Mouse (Mus musculus) urinary bladder, postnatal 14 days (tissue): Measurements from ENCODE around the gene Hes5.

Source experiments
- DNase-seq: peaks from one replicate; pipeline ENCODE4 v3.0.0; 2021; ENCODE audit warnings: low spot score

The Hes5 gene

GRCm38 (mm10) chr4:154942632-154943322 is 17.9 kb upstream of the Hes5 start:
- DNase-seq: no peak

- no peak for DNase-seq
Observed at GRCm38 (mm10) chr4:154943323-154944039, 17.2 kb upstream of the Hes5 start.

- DNase-seq: peak; percentile 80
Observed at GRCm38 (mm10) chr4:154944121-154944590, 16.6 kb upstream of the Hes5 start.

- peak; percentile 76 for DNase-seq
Observed at GRCm38 (mm10) chr4:154946319-154946718, 14.4 kb upstream of the Hes5 start.

- peak; percentile 53 for DNase-seq
Observed at GRCm38 (mm10) chr4:154948066-154948939, 12.4 kb upstream of the Hes5 start.

GRCm38 (mm10) chr4:154948940-154949588 is 11.7 kb upstream of the Hes5 start:
- DNase-seq: no peak

GRCm38 (mm10) chr4:154949589-154949982 is 11.1 kb upstream of the Hes5 start:
- DNase-seq: no peak

GRCm38 (mm10) chr4:154952461-154953241 is 8.1 kb upstream of the Hes5 start:
- no peak for DNase-seq

- DNase-seq: no peak
Observed at GRCm38 (mm10) chr4:154956604-154957003, 4.1 kb upstream of the Hes5 start.

GRCm38 (mm10) chr4:154957289-154957993 is 3.3 kb upstream of the Hes5 start:
- DNase-seq: no peak

GRCm38 (mm10) chr4:154958171-154958570 is 2.6 kb upstream of the Hes5 start:
- no peak for DNase-seq

- no peak for DNase-seq
Observed at GRCm38 (mm10) chr4:154958621-154959020, 2.1 kb upstream of the Hes5 start.

- DNase-seq: no peak
Observed at GRCm38 (mm10) chr4:154960021-154960689, 568 bp upstream of the Hes5 start.

GRCm38 (mm10) chr4:154961226-154961738 is 559 bp downstream of the Hes5 start:
- no peak for DNase-seq

GRCm38 (mm10) chr4:154961911-154962310 is 1.2 kb downstream of the Hes5 start:
- no peak for DNase-seq

- no peak for DNase-seq
Observed at GRCm38 (mm10) chr4:154962683-154963082, 2.0 kb downstream of the Hes5 start.

GRCm38 (mm10) chr4:154963190-154963836 is 2.6 kb downstream of the Hes5 start:
- DNase-seq: no peak

GRCm38 (mm10) chr4:154963901-154964580 is 3.3 kb downstream of the Hes5 start, which contains the start of gene Pank4:
Gene Pank4 (plus strand): TSS chr4:154964123.
- peak; percentile 91 for DNase-seq
